14 mouse cellular contexts compared by ENCODE assay signal in the genomic region with DNA sequence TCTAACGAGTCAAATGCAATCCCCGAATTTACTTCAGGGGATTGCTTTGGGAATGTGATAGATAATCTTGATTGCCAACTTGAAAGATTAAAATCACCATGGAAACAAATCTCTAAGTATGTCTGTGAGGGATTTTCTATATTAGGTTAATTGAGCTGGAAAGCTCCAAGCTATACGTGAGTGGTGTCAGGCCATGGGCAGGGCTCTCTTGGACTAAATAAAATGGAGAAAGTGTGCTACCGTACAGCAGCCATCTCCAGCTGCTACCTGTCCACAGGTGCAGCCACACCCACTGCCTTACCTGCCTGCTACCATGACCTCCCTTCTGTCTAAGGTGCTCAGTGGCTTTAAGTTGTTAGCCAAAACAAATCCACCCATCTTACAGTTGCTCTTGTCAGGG.
"Had no signal": no experiment of that assay in that cellular context is flagged by ENCODE, and none has a peak within 500 bp of the region (broad histone marks: within the 10 kb centered on the region; RNA-seq: fewer than 3 reads in every experiment).

No protein-coding gene starts in this region.

- H3K4me2 ChIP-seq: intestine, embryonic 15.5 days; kidney, embryonic 15.5 days; limb, embryonic 13.5 days; stomach, embryonic 15.5 days had no signal

- H3K9ac ChIP-seq: intestine, embryonic 15.5 days; kidney, embryonic 15.5 days; limb, embryonic 13.5 days; liver, embryonic 14.5 days; stomach, embryonic 15.5 days had no signal

- H3K9me3 ChIP-seq: intestine, embryonic 15.5 days; kidney, embryonic 15.5 days; limb, embryonic 13.5 days; stomach, embryonic 15.5 days had no signal

- H3K4me3 ChIP-seq: intestine, embryonic 15.5 days; kidney, embryonic 15.5 days; limb, embryonic 13.5 days; stomach, embryonic 15.5 days had no signal

- DNase-seq: kidney, adult 18-20 months; kidney, postnatal 14 days; left cerebral cortex, postnatal 4 days; lung, adult 18-20 months; lung, postnatal 36 days; right cerebral cortex, postnatal 4 days; spleen, adult 18-20 months; thymus, postnatal 36 days had no signal

- ATAC-seq: intestine, embryonic 15.5 days; lung, postnatal 0 days had no signal

- H3K4me1 ChIP-seq: intestine, embryonic 15.5 days; kidney, embryonic 15.5 days; limb, embryonic 13.5 days; stomach, embryonic 15.5 days had no signal

- H3K27ac ChIP-seq: intestine, embryonic 15.5 days; kidney, embryonic 15.5 days; limb, embryonic 13.5 days; liver, embryonic 14.5 days; stomach, embryonic 15.5 days had no signal

- H3K36me3 ChIP-seq: intestine, embryonic 15.5 days; kidney, embryonic 15.5 days; limb, embryonic 13.5 days; stomach, embryonic 15.5 days had no signal

- H3K27me3 ChIP-seq: intestine, embryonic 15.5 days; kidney, embryonic 15.5 days; limb, embryonic 13.5 days; stomach, embryonic 15.5 days had no signal
